Mouse (Mus musculus): ENCODE data around the gene Tmem260. TPM values are rescaled to one million over a fixed set of nuclear protein-coding genes. Genes with fewer than 3 reads are reported as not detected.

Tmem260 gene
- total and polyA plus RNA-seq, 3 experiments = 3.7 to 24.2 (median 16.0) TPM

DNA sequence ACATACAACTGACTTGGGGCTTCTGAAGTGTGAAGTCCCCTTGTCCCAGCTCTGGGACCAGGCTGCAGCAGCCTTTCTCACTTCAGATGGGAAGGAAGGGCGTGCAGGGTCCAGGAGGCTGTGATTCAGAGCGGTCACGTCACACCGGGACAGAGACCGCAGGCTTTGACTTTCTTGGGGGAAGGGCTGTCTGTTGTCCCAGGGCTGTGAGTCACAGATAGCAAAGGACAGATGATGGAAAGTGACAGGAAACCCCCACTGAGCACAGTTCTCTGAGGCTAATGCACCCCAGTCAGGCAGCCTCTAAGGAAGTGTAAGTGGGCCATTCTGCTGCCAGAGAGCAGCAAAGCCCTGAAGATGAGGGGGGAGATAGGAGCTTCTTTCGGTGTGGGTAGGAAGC, 23.9 kb upstream of the Tmem260 start:
- no peaks in the 10 kb centered on the region for H3K36me3 ChIP-seq (replicated peaks)
- no peak for ATAC-seq (ENCODE audit: extremely low read depth, insufficient number of reproducible peaks, low FRiP score, poor library complexity, severe bottlenecking)
- peaks cover 22% of the 10 kb centered on the region for H3K27me3 ChIP-seq (ENCODE audit: insufficient read depth, low read length)
- no peaks in the 10 kb centered on the region for H3K9me3 ChIP-seq (replicated peaks)
- no peak overlapping the region for H3K4me3 ChIP-seq (ENCODE audit: low read depth, low read length)
- no peak for TF ChIP-seq GATA2 (IDR thresholded peaks at IDR 0.05; ENCODE audit: borderline replicate concordance, low read depth, low read length)
- TF ChIP-seq GATA1 (IDR thresholded peaks at IDR 0.05; ENCODE audit: borderline replicate concordance, low read length) = no peak
- no peak for TF ChIP-seq TAL1 (conservative IDR thresholded peaks at IDR 0.05; ENCODE audit: low read depth, low read length)
- no peak for TF ChIP-seq CTCF (IDR thresholded peaks at IDR 0.05; ENCODE audit: low read depth, low read length)
- no peak for TF ChIP-seq POLR2AphosphoS5 (IDR thresholded peaks at IDR 0.05; ENCODE audit: insufficient replicate concordance, low read depth, low read length)
- DNase-seq (ENCODE audit: low spot score) = no peak
- H3K4me1 ChIP-seq (ENCODE audit: insufficient read depth, low read depth, low read length) = no peaks in the 10 kb centered on the region

DNA sequence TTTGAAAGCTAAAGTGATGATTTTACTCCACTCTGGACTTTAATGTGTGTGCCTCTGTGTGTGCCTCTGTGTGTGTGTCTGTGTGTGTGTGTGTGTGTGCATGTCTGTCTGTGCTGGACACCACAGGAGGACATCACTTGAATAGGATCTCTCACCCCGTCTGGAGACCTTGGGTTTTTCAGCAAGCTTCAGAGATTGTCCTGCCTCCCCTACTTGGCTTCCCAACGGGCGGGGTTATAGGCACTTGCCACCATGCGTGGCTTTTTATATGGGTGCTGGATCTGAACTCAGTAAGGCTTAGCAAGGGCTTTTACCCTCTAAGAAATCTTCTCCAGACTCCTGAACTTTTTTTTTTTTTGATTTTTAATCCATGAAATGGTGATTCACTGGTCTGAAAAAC, 23.5 kb upstream of the Tmem260 start:
- Histone ChIP-seq H3K9me3 (replicated peaks) (no peaks in the 10 kb centered on the region), H3K27me3 (ENCODE audit: insufficient read depth, low read length) (peaks cover 20% of the 10 kb centered on the region), H3K4me3 (ENCODE audit: low read depth, low read length) (no peak overlapping the region), H3K4me1 (ENCODE audit: insufficient read depth, low read depth, low read length) (no peaks in the 10 kb centered on the region), H3K36me3 (replicated peaks) (no peaks in the 10 kb centered on the region)
- DNase-seq (ENCODE audit: low spot score) (no peak), ATAC-seq (ENCODE audit: extremely low read depth, insufficient number of reproducible peaks, low FRiP score, poor library complexity, severe bottlenecking) (no peak)
- TF ChIP-seq POLR2AphosphoS5 (IDR thresholded peaks at IDR 0.05; ENCODE audit: insufficient replicate concordance, low read depth, low read length) (no peak), TAL1 (conservative IDR thresholded peaks at IDR 0.05; ENCODE audit: low read depth, low read length) (no peak), GATA1 (IDR thresholded peaks at IDR 0.05; ENCODE audit: borderline replicate concordance, low read length) (no peak), GATA2 (IDR thresholded peaks at IDR 0.05; ENCODE audit: borderline replicate concordance, low read depth, low read length) (no peak), CTCF (IDR thresholded peaks at IDR 0.05; ENCODE audit: low read depth, low read length) (no peak)

DNA sequence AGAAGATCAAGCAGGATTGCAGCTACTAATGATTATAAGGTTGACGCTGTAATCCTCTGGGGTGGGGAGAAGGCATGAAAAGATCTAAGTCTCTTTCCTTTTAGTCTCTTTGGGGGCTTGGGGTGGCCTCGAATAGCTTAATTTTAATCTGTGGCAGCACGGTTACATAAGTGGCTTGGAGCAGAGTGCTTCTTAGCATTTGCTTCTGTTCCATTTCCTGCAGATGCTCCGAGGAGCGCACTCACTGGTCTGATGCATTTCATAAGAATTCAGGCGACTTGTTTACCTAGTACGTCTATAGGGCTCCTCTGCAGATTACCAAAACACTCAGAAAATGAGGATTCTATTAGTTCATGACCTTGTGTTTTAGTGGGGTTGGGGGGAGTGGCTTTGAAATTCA, 23.0 kb upstream of the Tmem260 start:
- no peaks in the 10 kb centered on the region for H3K9me3 ChIP-seq (replicated peaks)
- no peak for ATAC-seq (ENCODE audit: extremely low read depth, insufficient number of reproducible peaks, low FRiP score, poor library complexity, severe bottlenecking)
- no peak for DNase-seq (ENCODE audit: low spot score)
- no peak for TF ChIP-seq CTCF (IDR thresholded peaks at IDR 0.05; ENCODE audit: low read depth, low read length)
- TF ChIP-seq GATA2 (IDR thresholded peaks at IDR 0.05; ENCODE audit: borderline replicate concordance, low read depth, low read length) = no peak
- TF ChIP-seq POLR2AphosphoS5 (IDR thresholded peaks at IDR 0.05; ENCODE audit: insufficient replicate concordance, low read depth, low read length) = no peak
- no peak for TF ChIP-seq TAL1 (conservative IDR thresholded peaks at IDR 0.05; ENCODE audit: low read depth, low read length)
- TF ChIP-seq GATA1 (IDR thresholded peaks at IDR 0.05; ENCODE audit: borderline replicate concordance, low read length) = no peak
- no peak overlapping the region for H3K4me3 ChIP-seq (ENCODE audit: low read depth, low read length)
- peaks cover 20% of the 10 kb centered on the region for H3K27me3 ChIP-seq (ENCODE audit: insufficient read depth, low read length)
- no peaks in the 10 kb centered on the region for H3K4me1 ChIP-seq (ENCODE audit: insufficient read depth, low read depth, low read length)
- no peaks in the 10 kb centered on the region for H3K36me3 ChIP-seq (replicated peaks)

DNA sequence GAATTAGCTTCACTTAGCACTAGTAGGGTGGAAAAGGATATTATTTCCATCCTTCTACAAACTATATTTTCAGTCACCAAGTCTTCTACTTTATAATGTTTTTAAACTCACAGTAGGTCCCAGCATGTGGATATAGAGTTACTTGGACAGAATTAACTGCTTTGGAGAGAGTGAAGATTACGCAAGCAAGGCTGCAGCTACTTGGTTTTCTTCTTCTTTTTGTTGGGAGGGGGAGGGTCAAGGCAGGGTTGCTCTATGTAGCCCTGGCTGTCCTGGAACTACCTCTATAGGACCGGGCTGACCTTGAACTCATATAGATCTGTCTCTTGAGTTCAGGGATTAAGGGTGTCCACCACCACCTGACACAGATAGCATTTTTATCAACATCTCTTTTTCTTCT, 13.9 kb upstream of the Tmem260 start:
- ATAC-seq (ENCODE audit: extremely low read depth, insufficient number of reproducible peaks, low FRiP score, poor library complexity, severe bottlenecking) = no peak
- TF ChIP-seq POLR2AphosphoS5 (IDR thresholded peaks at IDR 0.05; ENCODE audit: insufficient replicate concordance, low read depth, low read length) = no peak
- no peak for TF ChIP-seq GATA1 (IDR thresholded peaks at IDR 0.05; ENCODE audit: borderline replicate concordance, low read length)
- no peak for TF ChIP-seq CTCF (IDR thresholded peaks at IDR 0.05; ENCODE audit: low read depth, low read length)
- no peak for TF ChIP-seq GATA2 (IDR thresholded peaks at IDR 0.05; ENCODE audit: borderline replicate concordance, low read depth, low read length)
- TF ChIP-seq TAL1 (conservative IDR thresholded peaks at IDR 0.05; ENCODE audit: low read depth, low read length) = no peak
- H3K36me3 ChIP-seq (replicated peaks) = no peaks in the 10 kb centered on the region

DNA sequence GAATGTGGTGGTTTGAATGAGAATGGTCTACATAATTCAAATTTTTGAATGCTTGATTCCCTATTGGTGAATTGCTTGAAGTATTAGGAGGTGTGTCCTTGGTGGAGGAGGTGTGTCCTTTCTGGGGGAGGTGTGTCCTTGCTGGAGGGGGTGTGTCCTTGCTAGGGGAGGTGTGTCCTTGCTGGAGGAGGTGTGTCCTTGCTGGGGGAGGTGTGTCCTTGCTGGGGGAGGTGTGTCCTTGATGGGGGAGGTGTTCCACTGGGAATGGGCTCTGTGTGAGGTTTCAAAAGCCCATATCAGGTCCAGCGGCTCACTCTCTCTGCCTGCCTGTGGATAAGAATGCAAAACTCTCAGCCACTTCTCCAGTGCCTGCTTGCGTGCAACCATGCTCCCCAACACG, 2.1 kb upstream of the Tmem260 start:
- no peak overlapping the region for H3K4me3 ChIP-seq (ENCODE audit: low read depth, low read length)
- ATAC-seq (ENCODE audit: extremely low read depth, insufficient number of reproducible peaks, low FRiP score, poor library complexity, severe bottlenecking) (no peak), DNase-seq (ENCODE audit: low spot score) (no peak)
- no peaks in the 10 kb centered on the region for H3K9me3 ChIP-seq (replicated peaks)
- peaks cover 12% of the 10 kb centered on the region for H3K4me1 ChIP-seq (ENCODE audit: insufficient read depth, low read depth, low read length)
- H3K36me3 ChIP-seq (replicated peaks) = no peaks in the 10 kb centered on the region
- TF ChIP-seq GATA2 (IDR thresholded peaks at IDR 0.05; ENCODE audit: borderline replicate concordance, low read depth, low read length) (no peak), GATA1 (IDR thresholded peaks at IDR 0.05; ENCODE audit: borderline replicate concordance, low read length) (no peak)
- H3K27me3 ChIP-seq (ENCODE audit: insufficient read depth, low read length) = peaks cover 8% of the 10 kb centered on the region

More for the DNA sequence above, 13.9 kb upstream of the Tmem260 start:
- Histone ChIP-seq H3K4me1 (ENCODE audit: insufficient read depth, low read depth, low read length) (no peaks in the 10 kb centered on the region), H3K27me3 (ENCODE audit: insufficient read depth, low read length) (peaks cover 17% of the 10 kb centered on the region), H3K4me3 (ENCODE audit: low read depth, low read length) (no peak overlapping the region), H3K9me3 (replicated peaks) (no peaks in the 10 kb centered on the region)
- DNase-seq (ENCODE audit: low spot score) = no peak

DNA sequence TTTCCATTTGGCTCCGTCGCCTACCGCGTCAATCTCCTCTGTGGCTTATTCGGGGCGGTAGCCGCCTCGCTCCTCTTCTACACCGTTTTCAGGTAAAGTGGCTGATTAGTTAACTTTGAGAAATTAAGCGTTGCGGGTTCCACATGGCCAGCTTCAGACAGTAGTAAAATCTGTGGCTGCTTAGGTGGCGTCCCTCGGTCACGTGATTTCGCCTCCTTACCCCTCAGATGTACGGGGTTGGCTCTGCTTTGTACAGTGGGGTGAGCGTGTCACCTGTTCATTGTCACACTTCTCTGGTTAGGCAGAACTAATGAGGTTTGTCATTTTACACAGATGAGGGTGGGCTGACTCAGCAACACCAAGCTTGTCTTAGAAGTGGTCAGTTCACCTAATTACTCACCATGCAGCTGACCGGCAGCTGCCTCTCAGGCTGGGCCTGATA, 6.1 kb downstream of the Tmem260 start:
- no peak for TF ChIP-seq CTCF (IDR thresholded peaks at IDR 0.05; ENCODE audit: low read depth, low read length)
- no peak for TF ChIP-seq TAL1 (conservative IDR thresholded peaks at IDR 0.05; ENCODE audit: low read depth, low read length)
- no peak for TF ChIP-seq GATA1 (IDR thresholded peaks at IDR 0.05; ENCODE audit: borderline replicate concordance, low read length)
- TF ChIP-seq POLR2AphosphoS5 (IDR thresholded peaks at IDR 0.05; ENCODE audit: insufficient replicate concordance, low read depth, low read length) = no peak

DNA sequence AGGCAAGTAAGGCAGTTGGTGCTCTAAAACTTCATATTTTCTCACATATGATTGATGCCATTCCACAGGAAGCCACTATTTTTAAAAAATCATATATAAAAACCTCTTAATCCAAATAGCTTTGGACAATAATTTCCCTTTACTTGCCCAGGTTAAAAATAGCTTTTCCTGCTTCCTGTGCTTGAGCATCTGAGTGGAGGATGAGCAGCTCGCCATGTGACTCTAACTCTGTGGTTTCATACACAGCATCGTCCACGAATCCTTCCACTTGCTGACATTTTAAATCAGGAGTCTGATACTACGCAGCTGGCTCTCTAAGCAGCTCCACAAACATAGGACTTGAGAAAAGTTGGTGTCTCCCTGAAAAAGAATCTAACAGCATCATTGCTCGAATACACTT, 7.5 kb downstream of the Tmem260 start:
- TF ChIP-seq POLR2AphosphoS5 (IDR thresholded peaks at IDR 0.05; ENCODE audit: insufficient replicate concordance, low read depth, low read length) = no peak
- TF ChIP-seq GATA2 (IDR thresholded peaks at IDR 0.05; ENCODE audit: borderline replicate concordance, low read depth, low read length) = no peak
- no peak for TF ChIP-seq TAL1 (conservative IDR thresholded peaks at IDR 0.05; ENCODE audit: low read depth, low read length)
- no peak for TF ChIP-seq GATA1 (IDR thresholded peaks at IDR 0.05; ENCODE audit: borderline replicate concordance, low read length)
- no peak for TF ChIP-seq CTCF (IDR thresholded peaks at IDR 0.05; ENCODE audit: low read depth, low read length)
- ATAC-seq (ENCODE audit: extremely low read depth, insufficient number of reproducible peaks, low FRiP score, poor library complexity, severe bottlenecking) = no peak
- no peaks in the 10 kb centered on the region for H3K4me1 ChIP-seq (ENCODE audit: insufficient read depth, low read depth, low read length)

More for the DNA sequence above, 6.1 kb downstream of the Tmem260 start:
- Histone ChIP-seq H3K27me3 (ENCODE audit: insufficient read depth, low read length) (no peaks in the 10 kb centered on the region), H3K4me1 (ENCODE audit: insufficient read depth, low read depth, low read length) (peaks cover 7% of the 10 kb centered on the region), H3K9me3 (replicated peaks) (no peaks in the 10 kb centered on the region), H3K36me3 (replicated peaks) (peaks cover 28% of the 10 kb centered on the region), H3K4me3 (ENCODE audit: low read depth, low read length) (no peak overlapping the region)
- DNase-seq (ENCODE audit: low spot score) = no peak
- no peak for ATAC-seq (ENCODE audit: extremely low read depth, insufficient number of reproducible peaks, low FRiP score, poor library complexity, severe bottlenecking)

More for the DNA sequence above, 7.5 kb downstream of the Tmem260 start:
- DNase-seq (ENCODE audit: low spot score) = no peak
- H3K9me3 ChIP-seq (replicated peaks) = no peaks in the 10 kb centered on the region
- H3K36me3 ChIP-seq (replicated peaks) = peaks cover 37% of the 10 kb centered on the region
- no peak overlapping the region for H3K4me3 ChIP-seq (ENCODE audit: low read depth, low read length)
- no peaks in the 10 kb centered on the region for H3K27me3 ChIP-seq (ENCODE audit: insufficient read depth, low read length)

Measured in G1E (cell line).